11 mouse cellular contexts compared by ENCODE assay signal in genomic region chr15:63400011-63400410, GRCm38 (mm10).
"Had no signal": no experiment of that assay in that cellular context is flagged by ENCODE, and none has a peak within 500 bp of the region (broad histone marks: within the 10 kb centered on the region; RNA-seq: fewer than 3 reads in every experiment).

No protein-coding gene starts in this region.

- ATAC-seq: midbrain, embryonic 13.5 days had no signal

- H3K4me1 ChIP-seq: limb, embryonic 13.5 days; midbrain, embryonic 13.5 days; neural tube, embryonic 15.5 days had no signal

- H3K4me2 ChIP-seq: limb, embryonic 13.5 days; midbrain, embryonic 13.5 days; neural tube, embryonic 15.5 days had no signal

- H3K27ac ChIP-seq: limb, embryonic 13.5 days; liver, embryonic 14.5 days; midbrain, embryonic 13.5 days; neural tube, embryonic 15.5 days had no signal

- H3K4me3 ChIP-seq: limb, embryonic 13.5 days; midbrain, embryonic 13.5 days; neural tube, embryonic 15.5 days had no signal

- H3K9ac ChIP-seq: limb, embryonic 13.5 days; liver, embryonic 14.5 days; midbrain, embryonic 13.5 days; neural tube, embryonic 15.5 days had no signal

- H3K9me3 ChIP-seq: limb, embryonic 13.5 days; midbrain, embryonic 13.5 days; neural tube, embryonic 15.5 days had no signal

- DNase-seq: kidney, postnatal 14 days; layer of hippocampus, postnatal 36 days; left cerebral cortex, postnatal 4 days; lung, adult 18-20 months; right cerebral cortex, adult 18-20 months; right cerebral cortex, postnatal 25 days; thymus, postnatal 36 days had no signal

- H3K27me3 ChIP-seq: limb, embryonic 13.5 days; midbrain, embryonic 13.5 days; neural tube, embryonic 15.5 days had no signal

- H3K36me3 ChIP-seq: limb, embryonic 13.5 days; midbrain, embryonic 13.5 days; neural tube, embryonic 15.5 days had no signal
